Mouse (Mus musculus) CH12.LX (cell line): Measurements from ENCODE around the gene Mcf2l. TPM values are rescaled to one million over a fixed set of nuclear protein-coding genes. Genes with fewer than 3 reads are reported as not detected.

Source experiments
- DNase-seq: peaks from one replicate; pipeline ENCODE4 v3.0.0-alpha.2; 2013; ENCODE audit errors: extremely low read depth
- H3K27ac ChIP-seq: 2 replicates; pipeline ENCODE4 v1.5.1; 2012; ENCODE audit warnings: low read depth, mild to moderate bottlenecking, control low read depth, moderate library complexity; ENCODE audit not compliant: insufficient read depth
- H3K27me3 ChIP-seq: replicated peaks from 2 replicates; pipeline ENCODE3; 2012; ENCODE audit warnings: inconsistent platforms
- H3K36me3 ChIP-seq, 2 experiments: replicated peaks in 1 of 2; 2 replicates each; pipeline versions ENCODE3 to v1.6.1; 2012; ENCODE audit warnings: inconsistent platforms in 1 of 2, low read length in 1 of 2, mild to moderate bottlenecking in 1 of 2, mixed read lengths in 1 of 2, moderate library complexity in 1 of 2; ENCODE audit not compliant: control insufficient read depth in 1 of 2, insufficient read depth in 1 of 2
- H3K4me1 ChIP-seq, 2 experiments: 2 replicates each; pipeline ENCODE4 v1.6.1; 2012; ENCODE audit warnings: inconsistent platforms in 1 of 2, moderate library complexity in 1 of 2; ENCODE audit not compliant: insufficient read depth in 2 of 2, control insufficient read depth in 1 of 2
- H3K4me2 ChIP-seq: 2 replicates; pipeline ENCODE4 v1.6.1; 2012; ENCODE audit warnings: low read depth, mild to moderate bottlenecking, control low read depth; ENCODE audit not compliant: poor library complexity, insufficient read depth, severe bottlenecking
- H3K4me3 ChIP-seq, 3 experiments: fragments of 150-350 bp in 1 of 3; sonication (generic) in 1 of 3; replicated peaks in 1 of 3; 2 replicates each; pipeline versions ENCODE3 to v1.5.1; 2011 to 2012; ENCODE audit warnings: low read depth in 2 of 3, low read length in 2 of 3, mild to moderate bottlenecking in 2 of 3, moderate library complexity in 2 of 3, control low read depth in 1 of 3, improper control_type of control experiment in 1 of 3, inconsistent platforms in 1 of 3, mixed read lengths in 1 of 3; ENCODE audit not compliant: poor library complexity in 1 of 3
- H3K79me2 ChIP-seq: replicated peaks from 2 replicates; pipeline ENCODE4 v1.6.1; 2012; ENCODE audit warnings: mild to moderate bottlenecking, moderate library complexity; ENCODE audit not compliant: control insufficient read depth, poor library complexity, insufficient read depth, severe bottlenecking; ENCODE audit errors: extremely low read depth
- H3K9ac ChIP-seq: 2 replicates; pipeline ENCODE4 v1.6.1; 2012; ENCODE audit warnings: low read depth, mild to moderate bottlenecking, control low read depth, moderate library complexity; ENCODE audit not compliant: insufficient read depth
- H3K9me3 ChIP-seq: replicated peaks from 2 replicates; pipeline ENCODE3; 2012; ENCODE audit warnings: low read length, inconsistent platforms, mixed read lengths
- BHLHE40 ChIP-seq: IDR thresholded peaks from 2 replicates; pipeline ENCODE4 v1.6.1; 2011; ENCODE audit warnings: mild to moderate bottlenecking, low read depth, low read length, improper control_type of control experiment
- CHD1 ChIP-seq: IDR thresholded peaks from 2 replicates; pipeline ENCODE4 v1.6.1; 2012; ENCODE audit warnings: low read depth, low read length, improper control_type of control experiment, inconsistent platforms
- CHD2 ChIP-seq: IDR thresholded peaks from 2 replicates; pipeline ENCODE4 v1.6.1; 2011; ENCODE audit warnings: low read length, improper control_type of control experiment
- CTCF ChIP-seq, 2 experiments: IDR thresholded peaks in 1 of 2; conservative IDR thresholded peaks in 1 of 2; 2 replicates each; pipeline ENCODE4 v1.5.1; 2011 to 2012; ENCODE audit warnings: low read depth in 2 of 2, low read length in 2 of 2, improper control_type of control experiment in 1 of 2, inconsistent platforms in 1 of 2, mild to moderate bottlenecking in 1 of 2, moderate library complexity in 1 of 2
- E2F4 ChIP-seq: IDR thresholded peaks from 2 replicates; pipeline ENCODE4 v1.6.1; 2011; ENCODE audit warnings: low read depth, low read length, improper control_type of control experiment; ENCODE audit not compliant: insufficient replicate concordance
- EP300 ChIP-seq: IDR thresholded peaks from 2 replicates; pipeline ENCODE4 v1.6.1; 2011; ENCODE audit warnings: low read length, improper control_type of control experiment
- ETS1 ChIP-seq: conservative IDR thresholded peaks from 2 replicates; pipeline ENCODE4 v1.6.1; 2012; ENCODE audit warnings: low read depth, mild to moderate bottlenecking, inconsistent platforms, low read length, improper control_type of control experiment, moderate library complexity
- HCFC1 ChIP-seq: IDR thresholded peaks from 2 replicates; pipeline ENCODE4 v1.6.1; 2012; ENCODE audit warnings: low read depth, mild to moderate bottlenecking, inconsistent platforms, low read length, improper control_type of control experiment
- JUN ChIP-seq: IDR thresholded peaks from 2 replicates; pipeline ENCODE4 v1.6.1; 2011; ENCODE audit warnings: low read depth, mild to moderate bottlenecking, low read length, improper control_type of control experiment, moderate library complexity; ENCODE audit not compliant: insufficient read depth
- KAT2A ChIP-seq: IDR thresholded peaks from 2 replicates; pipeline ENCODE4 v1.6.1; 2012; ENCODE audit warnings: low read length, improper control_type of control experiment, inconsistent platforms; ENCODE audit not compliant: insufficient replicate concordance
- MAFK ChIP-seq: IDR thresholded peaks from 2 replicates; pipeline ENCODE4 v1.6.1; 2011; ENCODE audit warnings: low read length, improper control_type of control experiment; ENCODE audit not compliant: insufficient replicate concordance
- MEF2A ChIP-seq: IDR thresholded peaks from 2 replicates; pipeline ENCODE4 v1.6.1; 2014; ENCODE audit warnings: low read depth, mild to moderate bottlenecking, inconsistent platforms, low read length, improper control_type of control experiment, borderline replicate concordance
- MXI1 ChIP-seq: IDR thresholded peaks from 2 replicates; pipeline ENCODE4 v1.6.1; 2011; ENCODE audit warnings: mild to moderate bottlenecking, low read depth, low read length, improper control_type of control experiment
- MYC ChIP-seq: IDR thresholded peaks from 2 replicates; pipeline ENCODE4 v1.6.1; 2011; ENCODE audit warnings: low read depth, mild to moderate bottlenecking, improper control_type of control experiment, low read length
- NELFE ChIP-seq: IDR thresholded peaks from 2 replicates; pipeline ENCODE4 v1.6.1; 2011; ENCODE audit warnings: low read depth, low read length, improper control_type of control experiment
- NRF1 ChIP-seq: IDR thresholded peaks from 2 replicates; pipeline ENCODE4 v1.6.1; 2014; ENCODE audit warnings: low read depth, mild to moderate bottlenecking, inconsistent platforms, low read length, improper control_type of control experiment, moderate library complexity
- PAX5 ChIP-seq: IDR thresholded peaks from 2 replicates; pipeline ENCODE4 v1.6.1; 2012; ENCODE audit warnings: low read length, inconsistent platforms, mixed read lengths
- POLR2A ChIP-seq: IDR thresholded peaks from 2 replicates; pipeline ENCODE4 v1.6.1; 2011; ENCODE audit warnings: low read depth, mild to moderate bottlenecking, improper control_type of control experiment, low read length
- POLR2AphosphoS2 ChIP-seq: IDR thresholded peaks from 2 replicates; pipeline ENCODE4 v1.6.1; 2011; ENCODE audit warnings: low read depth, low read length, improper control_type of control experiment
- RAD21 ChIP-seq: IDR thresholded peaks from 2 replicates; pipeline ENCODE4 v1.6.1; 2011; ENCODE audit warnings: low read depth, mild to moderate bottlenecking, low read length, improper control_type of control experiment, moderate library complexity
- RCOR1 ChIP-seq: conservative IDR thresholded peaks from 2 replicates; pipeline ENCODE4 v1.6.1; 2012; ENCODE audit warnings: low read depth, mild to moderate bottlenecking, inconsistent platforms, low read length, improper control_type of control experiment
- TBP ChIP-seq: conservative IDR thresholded peaks from 2 replicates; pipeline ENCODE4 v1.6.1; 2011; ENCODE audit warnings: low read depth, low read length, improper control_type of control experiment
- TCF12 ChIP-seq: IDR thresholded peaks from 2 replicates; pipeline ENCODE4 v1.6.1; 2014; ENCODE audit warnings: low read depth, mild to moderate bottlenecking, inconsistent platforms, low read length, improper control_type of control experiment
- UBTF ChIP-seq: IDR thresholded peaks from 2 replicates; pipeline ENCODE4 v1.6.1; 2012; ENCODE audit warnings: low read depth, mild to moderate bottlenecking, inconsistent platforms, low read length, improper control_type of control experiment, moderate library complexity
- USF1 ChIP-seq: IDR thresholded peaks from 2 replicates; pipeline ENCODE4 v1.6.1; 2014; ENCODE audit warnings: low read depth, mild to moderate bottlenecking, inconsistent platforms, low read length, improper control_type of control experiment
- ZC3H11A ChIP-seq: IDR thresholded peaks from 2 replicates; pipeline ENCODE4 v1.6.1; 2012; ENCODE audit warnings: low read depth, mild to moderate bottlenecking, inconsistent platforms, low read length, improper control_type of control experiment
- ZKSCAN1 ChIP-seq: IDR thresholded peaks from 2 replicates; pipeline ENCODE4 v1.6.1; 2012; ENCODE audit warnings: low read depth, inconsistent platforms, low read length, improper control_type of control experiment, borderline replicate concordance
- ZMIZ1 ChIP-seq: IDR thresholded peaks from 2 replicates; pipeline ENCODE4 v1.6.1; 2012; ENCODE audit warnings: low read depth, mild to moderate bottlenecking, inconsistent platforms, low read length, improper control_type of control experiment
- ZNF384 ChIP-seq: IDR thresholded peaks from 2 replicates; pipeline ENCODE4 v1.6.1; 2012; ENCODE audit warnings: low read depth, low read length, improper control_type of control experiment, inconsistent platforms
- dilution Hi-C: fragments of 300-500 bp; cut with MboI; formaldehyde crosslinking; loops from 2 replicates; pipeline ENCODE4 v1.14.3; 2020; ENCODE audit warnings: low sequenced_read_pairs; ENCODE audit not compliant: extremely low pct_unique_long_range_greater_than_20kb, extremely low pct_ligation_motif_present
- in situ Hi-C: fragments of 300-500 bp; cut with MboI; formaldehyde crosslinking; loops from 3 replicates; pipeline ENCODE4 v1.14.3; 2019; ENCODE audit warnings: low sequenced_read_pairs, low pct_ligation_motif_present, low pct_unique_long_range_greater_than_20kb, mixed read lengths
- polyA plus RNA-seq: library from polyadenylated mRNA; unstranded; fragments of >175 nt; gene quantifications from 2 replicates; pipeline ENCODE4 v1.2.1, GENCODE M21; 2012; ENCODE audit warnings: low read depth; ENCODE audit not compliant: insufficient read length
- total RNA-seq, 2 experiments: library from RNA; depleted of rRNA; stranded (reverse); fragments of 300-350 nt in 1 of 2; fragments of >200 nt in 1 of 2; gene quantifications; 2 replicates each; pipeline ENCODE4 v1.2.3; 2012 to 2014

Gene Mcf2l
- total and polyA plus RNA-seq, 3 experiments, result not detected

DNA sequence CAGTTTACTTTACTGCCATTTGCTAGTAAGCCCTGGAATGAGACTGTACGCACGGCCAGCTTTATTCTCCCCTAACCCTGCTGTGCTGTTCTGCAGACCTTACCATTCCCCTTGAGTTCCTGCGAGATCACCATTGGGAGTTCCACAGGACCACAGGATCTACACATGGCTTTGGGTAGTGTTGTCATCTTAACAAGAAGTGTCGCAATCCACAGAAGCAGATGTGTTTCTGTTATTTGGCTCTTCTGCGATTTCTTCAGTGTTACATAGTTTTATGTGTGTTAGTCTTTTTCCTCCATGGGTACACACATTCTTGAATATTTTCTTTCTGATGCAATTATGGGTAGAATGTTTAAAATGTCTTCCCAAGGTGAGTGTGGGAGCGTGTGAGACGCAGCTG, 32.8 kb upstream of the Mcf2l start:
- TF ChIP-seq CHD1 (no peak), PAX5 (no peak), USF1 (no peak), RCOR1 (no peak), E2F4 (no peak), JUN (no peak), MEF2A (no peak), RAD21 (no peak), EP300 (no peak), UBTF (no peak), ZMIZ1 (no peak), HCFC1 (no peak), POLR2AphosphoS2 (no peak), MYC (no peak), TBP (no peak), CTCF (conservative IDR thresholded peaks at IDR 0.05 in 1 of 2, IDR thresholded peaks at IDR 0.05 in 1 of 2; ENCODE audit: low read depth in 2 of 2, low read length in 2 of 2) (no peak), CHD2 (no peak), BHLHE40 (no peak), NELFE (no peak)
- H3K36me3 ChIP-seq, result no peaks in the 10 kb centered on the region

DNA sequence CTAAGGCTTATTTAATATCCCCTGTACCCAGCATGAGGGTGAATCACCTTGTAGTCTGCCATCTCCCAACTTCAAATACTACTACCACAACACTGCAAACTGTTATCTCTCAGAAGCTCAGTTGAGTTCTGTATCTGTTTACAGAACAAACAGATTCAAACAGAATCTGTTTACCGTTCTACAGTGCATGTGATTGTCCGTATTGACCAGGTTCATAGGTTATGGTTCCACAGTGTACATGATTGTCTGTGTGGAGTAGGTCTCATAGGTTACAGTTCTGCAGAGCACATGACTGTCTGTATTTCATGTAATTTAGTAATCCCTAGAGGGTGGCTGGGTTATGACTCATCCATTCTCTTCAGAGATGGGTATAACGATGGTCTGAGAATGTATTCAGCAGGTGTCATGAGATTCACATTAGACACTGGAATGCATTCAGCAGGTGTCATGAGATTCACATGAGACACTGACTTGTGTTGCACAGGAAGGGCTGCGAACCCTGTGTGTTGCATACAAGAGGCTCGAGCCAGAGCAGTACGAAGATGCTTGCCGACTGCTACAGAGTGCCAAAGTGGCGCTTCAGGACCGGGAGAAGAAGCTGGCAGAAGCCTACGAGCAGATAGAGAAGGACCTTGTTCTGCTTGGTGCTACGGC, 31.1 kb upstream of the Mcf2l start:
- in situ Hi-C loops (no loop called here), dilution Hi-C loops (no loop called here)
- no peak for TF ChIP-seq HCFC1
- TF ChIP-seq POLR2A, result no peak
- TF ChIP-seq ETS1, result no peak
- no peak for TF ChIP-seq NELFE
- no peak for TF ChIP-seq MXI1
- TF ChIP-seq JUN, result no peak
- no peak for TF ChIP-seq ZC3H11A
- no peak for TF ChIP-seq ZMIZ1
- no peak for TF ChIP-seq NRF1
- TF ChIP-seq CTCF (conservative IDR thresholded peaks at IDR 0.05 in 1 of 2, IDR thresholded peaks at IDR 0.05 in 1 of 2; ENCODE audit: low read depth in 2 of 2, low read length in 2 of 2), result no peak
- TF ChIP-seq TCF12, result no peak
- no peak for TF ChIP-seq CHD1
- no peak for TF ChIP-seq BHLHE40
- TF ChIP-seq POLR2AphosphoS2, result no peak
- TF ChIP-seq KAT2A, result no peak
- TF ChIP-seq EP300, result no peak
- no peak for TF ChIP-seq ZKSCAN1
- TF ChIP-seq E2F4, result no peak
- TF ChIP-seq MAFK, result no peak
- no peak for TF ChIP-seq ZNF384
- H3K9me3 ChIP-seq, result no peaks in the 10 kb centered on the region
- no peaks in the 10 kb centered on the region for H3K36me3 ChIP-seq
- no peaks in the 10 kb centered on the region for H3K4me1 ChIP-seq
- peaks cover 84% of the 10 kb centered on the region for H3K27me3 ChIP-seq
- H3K4me3 ChIP-seq, result no peak overlapping the region
- no peak overlapping the region for H3K9ac ChIP-seq
- no peak for DNase-seq
- no peak overlapping the region for H3K27ac ChIP-seq
- H3K79me2 ChIP-seq, result no peaks in the 10 kb centered on the region
- no peak overlapping the region for H3K4me2 ChIP-seq

More for the DNA sequence above, 32.8 kb upstream of the Mcf2l start:
- Histone ChIP-seq H3K27me3 (peaks cover 84% of the 10 kb centered on the region), H3K79me2 (no peaks in the 10 kb centered on the region), H3K9ac (no peak overlapping the region), H3K9me3 (no peaks in the 10 kb centered on the region), H3K4me3 (no peak overlapping the region), H3K4me1 (no peaks in the 10 kb centered on the region), H3K4me2 (no peak overlapping the region), H3K27ac (no peak overlapping the region)
- in situ Hi-C loops, result no loop called here
- dilution Hi-C loops, result no loop called here
- DNase-seq, result no peak
